Mouse (Mus musculus): Measurements from ENCODE around the gene Plagl1. TPM values are rescaled to one million over a fixed set of nuclear protein-coding genes. Genes with fewer than 3 reads are reported as not detected.

The Plagl1 gene
- polyA plus RNA-seq, 2 experiments, result 354 to 841 TPM

DNA sequence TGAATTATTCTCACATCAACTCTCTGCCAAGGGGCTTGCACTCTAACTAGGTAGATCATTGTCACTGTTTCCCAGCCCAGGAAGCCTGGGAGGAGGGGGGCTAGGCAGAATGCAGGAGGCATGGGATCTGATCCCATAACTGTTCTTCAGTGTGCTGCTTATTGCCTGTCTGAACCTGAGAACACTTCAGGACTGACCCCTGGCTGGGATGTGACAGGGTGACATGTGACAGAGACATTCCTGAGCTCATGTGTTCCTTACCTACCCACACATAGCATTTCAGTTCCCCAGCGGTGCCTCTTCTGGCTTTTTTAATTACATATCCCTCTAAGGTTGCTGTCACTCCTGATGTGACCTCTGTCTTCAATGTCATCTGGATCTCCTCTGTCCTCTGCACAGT lies 49.5 kb downstream of the Plagl1 start:
- Histone ChIP-seq H3K9me3 (ENCODE audit: control insufficient read depth, low read length) (no peaks in the 10 kb centered on the region), H3K4me2 (replicated peaks; ENCODE audit: low read depth, low read length, severe bottlenecking) (no peak overlapping the region), H3K9ac (ENCODE audit: low read depth, low read length, severe bottlenecking) (no peak overlapping the region), H3K27ac (replicated peaks; ENCODE audit: low read depth, low read length) (no peak overlapping the region), H3K27me3 (ENCODE audit: control insufficient read depth, insufficient read depth, low read length) (no peaks in the 10 kb centered on the region), H3K4me3 (replicated peaks; ENCODE audit: low read length) (no peak overlapping the region), H3K36me3 (ENCODE audit: control insufficient read depth, insufficient read depth, low read length) (peaks cover 7% of the 10 kb centered on the region; the same call in 1 of the 2 replicates), H3K4me1 (ENCODE audit: control insufficient read depth, insufficient read depth, low read length) (peaks cover 6% of the 10 kb centered on the region)
- DNase-seq (ENCODE audit: low spot score) (no peak), ATAC-seq (ENCODE audit: low FRiP score, low read depth) (no peak)
- 43% methylated on average over 1 of the region's 1 CpGs for WGBS
- TF ChIP-seq POLR2A (IDR thresholded peaks at IDR 0.05; ENCODE audit: borderline replicate concordance, extremely low read depth, insufficient read depth, insufficient read length), result no peak

DNA sequence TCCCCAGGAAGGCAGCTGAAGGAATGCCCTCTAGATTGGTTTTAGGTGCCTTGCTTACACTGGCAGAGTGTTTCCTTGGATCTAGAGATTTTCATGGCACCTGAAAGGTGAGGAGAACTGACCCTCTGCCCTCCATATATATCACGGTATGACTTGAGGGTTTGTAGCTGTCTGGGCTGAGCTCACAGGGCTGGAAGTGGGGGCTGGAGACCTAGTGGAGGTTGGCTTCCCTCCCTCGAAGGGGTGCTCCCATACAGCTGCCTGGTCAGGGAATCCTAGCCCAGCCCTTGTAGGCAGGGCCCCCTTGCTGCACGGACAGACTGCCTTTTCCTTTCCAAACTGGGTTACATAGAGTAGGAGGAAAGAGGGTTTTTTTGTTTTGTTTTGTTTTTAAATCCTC lies 52.5 kb downstream of the Plagl1 start:
- no peak for ATAC-seq (ENCODE audit: low FRiP score, low read depth)
- no peaks in the 10 kb centered on the region for H3K9me3 ChIP-seq (ENCODE audit: control insufficient read depth, low read length)
- H3K27me3 ChIP-seq (ENCODE audit: control insufficient read depth, insufficient read depth, low read length), result no peaks in the 10 kb centered on the region
- H3K9ac ChIP-seq (ENCODE audit: low read depth, low read length, severe bottlenecking), result no peak overlapping the region
- H3K27ac ChIP-seq (replicated peaks; ENCODE audit: low read depth, low read length), result no peak overlapping the region
- 55% methylated on average over 3 of the region's 3 CpGs for WGBS
- peaks cover 11% of the 10 kb centered on the region; the same call in 1 of the 2 replicates for H3K36me3 ChIP-seq (ENCODE audit: control insufficient read depth, insufficient read depth, low read length)
- TF ChIP-seq POLR2A (IDR thresholded peaks at IDR 0.05; ENCODE audit: borderline replicate concordance, extremely low read depth, insufficient read depth, insufficient read length), result no peak
- H3K4me2 ChIP-seq (replicated peaks; ENCODE audit: low read depth, low read length, severe bottlenecking), result no peak overlapping the region
- no peak overlapping the region for H3K4me3 ChIP-seq (replicated peaks; ENCODE audit: low read length)
- H3K4me1 ChIP-seq (ENCODE audit: control insufficient read depth, insufficient read depth, low read length), result peaks cover 14% of the 10 kb centered on the region; the same call in 1 of the 2 replicates
- no peak for DNase-seq (ENCODE audit: low spot score)

DNA sequence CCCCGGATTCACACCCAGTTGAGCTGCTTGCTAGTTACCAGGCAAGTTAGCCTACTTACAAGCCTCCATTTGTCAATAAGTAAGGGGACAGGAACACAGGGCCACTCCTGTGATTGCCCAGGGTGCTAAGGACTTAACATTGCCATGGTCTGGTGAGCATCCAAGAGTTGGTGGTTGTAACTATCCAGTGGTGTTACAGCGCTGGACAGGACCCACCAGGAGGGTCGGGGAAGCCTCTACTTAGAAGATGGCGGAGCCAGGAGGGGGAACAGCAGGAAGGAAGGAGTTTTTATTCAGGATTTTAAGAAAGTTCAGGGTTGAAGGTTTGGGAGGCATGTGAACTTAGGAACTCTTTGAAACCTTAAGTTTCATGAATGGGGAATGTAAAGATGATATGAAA lies 53.3 kb downstream of the Plagl1 start:
- ATAC-seq (ENCODE audit: low FRiP score, low read depth), result no peak
- TF ChIP-seq POLR2A (IDR thresholded peaks at IDR 0.05; ENCODE audit: borderline replicate concordance, extremely low read depth, insufficient read depth, insufficient read length), result no peak
- Histone ChIP-seq H3K9ac (ENCODE audit: low read depth, low read length, severe bottlenecking) (no peak overlapping the region), H3K9me3 (ENCODE audit: control insufficient read depth, low read length) (no peaks in the 10 kb centered on the region), H3K4me3 (replicated peaks; ENCODE audit: low read length) (no peak overlapping the region), H3K4me1 (ENCODE audit: control insufficient read depth, insufficient read depth, low read length) (peaks cover 9% of the 10 kb centered on the region; the same call in 1 of the 2 replicates), H3K36me3 (ENCODE audit: control insufficient read depth, insufficient read depth, low read length) (peaks cover 18% of the 10 kb centered on the region; the same call in 1 of the 2 replicates), H3K4me2 (replicated peaks; ENCODE audit: low read depth, low read length, severe bottlenecking) (no peak overlapping the region), H3K27ac (replicated peaks; ENCODE audit: low read depth, low read length) (no peak overlapping the region), H3K27me3 (ENCODE audit: control insufficient read depth, insufficient read depth, low read length) (no peaks in the 10 kb centered on the region)
- 83% methylated on average over 4 of the region's 4 CpGs for WGBS
- DNase-seq (ENCODE audit: low spot score), result no peak

DNA sequence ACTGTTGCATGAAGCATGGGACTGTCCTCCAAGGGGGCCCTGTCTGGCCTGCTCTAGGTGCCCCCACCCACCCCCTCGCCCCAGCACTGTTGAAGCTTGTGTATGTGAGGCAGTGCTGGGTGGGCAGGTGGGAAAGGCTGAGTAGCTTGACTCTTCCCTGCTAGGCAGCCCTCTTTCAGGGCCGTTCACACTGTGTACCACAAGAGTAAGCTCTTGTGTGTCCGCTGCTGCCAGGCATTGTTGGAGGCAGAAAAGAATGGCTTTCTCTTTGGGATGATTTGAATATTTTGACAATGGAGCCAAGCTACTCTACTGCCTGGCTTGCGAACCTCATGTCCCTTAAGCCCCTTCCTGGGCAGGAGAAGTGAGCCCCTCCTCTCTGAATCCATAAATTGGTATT lies 54.7 kb downstream of the Plagl1 start:
- TF ChIP-seq POLR2A (IDR thresholded peaks at IDR 0.05; ENCODE audit: borderline replicate concordance, extremely low read depth, insufficient read depth, insufficient read length), result no peak
- Histone ChIP-seq H3K27ac (replicated peaks; ENCODE audit: low read depth, low read length) (no peak overlapping the region), H3K36me3 (ENCODE audit: control insufficient read depth, insufficient read depth, low read length) (peaks cover 15% of the 10 kb centered on the region; the same call in 1 of the 2 replicates), H3K9me3 (ENCODE audit: control insufficient read depth, low read length) (no peaks in the 10 kb centered on the region), H3K9ac (ENCODE audit: low read depth, low read length, severe bottlenecking) (no peak overlapping the region), H3K27me3 (ENCODE audit: control insufficient read depth, insufficient read depth, low read length) (no peaks in the 10 kb centered on the region), H3K4me3 (replicated peaks; ENCODE audit: low read length) (no peak overlapping the region), H3K4me1 (ENCODE audit: control insufficient read depth, insufficient read depth, low read length) (peaks cover 9% of the 10 kb centered on the region; the same call in 1 of the 2 replicates), H3K4me2 (replicated peaks; ENCODE audit: low read depth, low read length, severe bottlenecking) (no peak overlapping the region)
- ATAC-seq (ENCODE audit: low FRiP score, low read depth), result no peak
- DNase-seq (ENCODE audit: low spot score), result no peak
- WGBS, result 84% methylated on average over 4 of the region's 4 CpGs

DNA sequence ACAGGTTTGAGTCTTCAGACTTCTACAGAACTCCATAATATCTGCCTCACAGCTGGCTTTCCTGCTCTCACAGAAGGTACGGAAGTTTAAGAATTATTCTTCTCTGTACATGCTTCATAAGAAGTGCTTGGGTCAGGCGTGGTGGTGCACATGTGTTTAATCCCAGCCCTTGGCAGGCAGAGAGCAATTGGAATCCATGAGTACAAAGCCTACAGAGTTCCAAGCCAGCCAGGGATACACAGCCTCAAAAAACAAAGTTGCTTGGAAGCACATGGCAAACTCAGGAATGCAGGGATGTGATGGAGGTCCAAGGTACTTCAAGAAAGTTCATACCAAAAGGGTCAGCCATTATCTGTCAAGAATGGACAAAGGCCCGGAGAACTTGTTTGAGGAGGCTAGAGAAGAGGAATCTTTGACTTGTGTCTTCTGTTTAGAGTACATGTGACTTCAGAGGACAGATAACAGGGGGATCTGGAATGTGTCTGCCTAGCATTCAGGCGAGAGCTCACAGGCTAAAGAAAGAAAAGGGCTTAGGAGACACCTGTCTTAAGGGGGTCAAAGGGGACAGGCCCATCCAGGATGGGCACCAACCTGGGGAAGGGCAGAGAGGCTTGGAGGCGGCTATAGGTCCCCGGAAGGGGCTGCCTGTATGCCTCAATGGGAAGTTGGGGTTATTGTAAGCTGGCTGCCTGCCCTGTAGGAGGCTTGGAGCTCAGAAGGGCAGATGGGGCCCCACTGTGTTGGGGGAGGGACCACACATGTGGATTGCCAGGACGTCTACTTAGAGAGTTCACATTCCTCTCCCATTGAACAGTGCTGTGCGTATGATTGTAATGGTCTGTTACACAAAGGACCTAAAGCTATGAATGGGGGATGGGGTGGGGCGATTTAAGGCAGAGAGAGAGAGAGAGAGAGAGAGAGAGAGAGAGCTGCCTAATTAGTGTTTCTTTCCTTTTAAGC lies 56.7 kb downstream of the Plagl1 start:
- no peaks in the 10 kb centered on the region for H3K9me3 ChIP-seq (ENCODE audit: control insufficient read depth, low read length)
- peaks cover 14% of the 10 kb centered on the region; the same call in 1 of the 2 replicates for H3K36me3 ChIP-seq (ENCODE audit: control insufficient read depth, insufficient read depth, low read length)
- DNase-seq (ENCODE audit: low spot score) (no peak), ATAC-seq (ENCODE audit: low FRiP score, low read depth) (no peak; the same call in 1 of the 2 replicates)
- no peak for TF ChIP-seq POLR2A (IDR thresholded peaks at IDR 0.05; ENCODE audit: borderline replicate concordance, extremely low read depth, insufficient read depth, insufficient read length)
- peaks cover 9% of the 10 kb centered on the region; the same call in 1 of the 2 replicates for H3K4me1 ChIP-seq (ENCODE audit: control insufficient read depth, insufficient read depth, low read length)
- H3K4me3 ChIP-seq (replicated peaks; ENCODE audit: low read length), result no peak overlapping the region
- no peaks in the 10 kb centered on the region for H3K27me3 ChIP-seq (ENCODE audit: control insufficient read depth, insufficient read depth, low read length)
- no peak overlapping the region for H3K9ac ChIP-seq (ENCODE audit: low read depth, low read length, severe bottlenecking)
- 44% methylated on average over 9 of the region's 9 CpGs for WGBS
- no peak overlapping the region for H3K4me2 ChIP-seq (replicated peaks; ENCODE audit: low read depth, low read length, severe bottlenecking)
- no peak overlapping the region for H3K27ac ChIP-seq (replicated peaks; ENCODE audit: low read depth, low read length)
